Mouse (Mus musculus): ENCODE measurements around the gene Ptprj. TPM values are rescaled to one million over a fixed set of nuclear protein-coding genes. Genes with fewer than 3 reads are reported as not detected.

The Ptprj gene
- polyA plus RNA-seq, 1 experiment from 2014 or later = 3.0 TPM

GRCm38 (mm10) chr2:90504731-90505171 is 75.7 kb downstream of the Ptprj start:
- no peaks in the 10 kb centered on the region for H3K36me3 ChIP-seq (replicated peaks; ENCODE audit: control insufficient read depth, insufficient read depth, low read depth, low read length)
- DNase-seq (ENCODE audit: low spot score) = no peak
- ATAC-seq (replicated peaks; ENCODE audit: insufficient number of reproducible peaks, low FRiP score, low TSS enrichment, low read depth) = no peak
- H3K4me1 ChIP-seq (ENCODE audit: control insufficient read depth, insufficient read depth, low read length) = peaks cover 3% of the 10 kb centered on the region; the same call in 1 of the 2 replicates
- no peak overlapping the region for H3K4me2 ChIP-seq (ENCODE audit: low read depth, low read length)
- H3K9me3 ChIP-seq (replicated peaks; ENCODE audit: control insufficient read depth, low read length) = no peaks in the 10 kb centered on the region
- no peak overlapping the region for H3K9ac ChIP-seq (replicated peaks; ENCODE audit: low read length)
- no peaks in the 10 kb centered on the region for H3K27me3 ChIP-seq (ENCODE audit: control insufficient read depth, insufficient read depth, low read length)
- 80% methylated on average over 6 of the region's 6 CpGs for WGBS
- H3K27ac ChIP-seq (replicated peaks; ENCODE audit: low read depth, low read length) = no peak overlapping the region
- no peak overlapping the region for H3K4me3 ChIP-seq (ENCODE audit: low read depth, low read length)

GRCm38 (mm10) chr2:90503182-90503833 is 77.1 kb downstream of the Ptprj start:
- no peak overlapping the region for H3K27ac ChIP-seq (replicated peaks; ENCODE audit: low read depth, low read length)
- ATAC-seq (replicated peaks; ENCODE audit: insufficient number of reproducible peaks, low FRiP score, low TSS enrichment, low read depth) = no peak
- no peaks in the 10 kb centered on the region for H3K9me3 ChIP-seq (replicated peaks; ENCODE audit: control insufficient read depth, low read length)
- no peak overlapping the region for H3K9ac ChIP-seq (replicated peaks; ENCODE audit: low read length)
- H3K4me1 ChIP-seq (ENCODE audit: control insufficient read depth, insufficient read depth, low read length) = peaks cover 3% of the 10 kb centered on the region; the same call in 1 of the 2 replicates
- H3K4me3 ChIP-seq (ENCODE audit: low read depth, low read length) = no peak overlapping the region
- H3K4me2 ChIP-seq (ENCODE audit: low read depth, low read length) = no peak overlapping the region
- H3K36me3 ChIP-seq (replicated peaks; ENCODE audit: control insufficient read depth, insufficient read depth, low read depth, low read length) = no peaks in the 10 kb centered on the region
- DNase-seq (ENCODE audit: low spot score) = no peak
- WGBS = 90% methylated on average over 3 of the region's 3 CpGs
- no peaks in the 10 kb centered on the region for H3K27me3 ChIP-seq (ENCODE audit: control insufficient read depth, insufficient read depth, low read length)

GRCm38 (mm10) chr2:90502738-90503137 is 77.7 kb downstream of the Ptprj start:
- ATAC-seq (replicated peaks; ENCODE audit: insufficient number of reproducible peaks, low FRiP score, low TSS enrichment, low read depth) = no peak
- no peak overlapping the region for H3K27ac ChIP-seq (replicated peaks; ENCODE audit: low read depth, low read length)
- H3K27me3 ChIP-seq (ENCODE audit: control insufficient read depth, insufficient read depth, low read length) = no peaks in the 10 kb centered on the region
- no peak for DNase-seq (ENCODE audit: low spot score)
- H3K4me3 ChIP-seq (ENCODE audit: low read depth, low read length) = no peak overlapping the region
- H3K36me3 ChIP-seq (replicated peaks; ENCODE audit: control insufficient read depth, insufficient read depth, low read depth, low read length) = no peaks in the 10 kb centered on the region
- H3K9me3 ChIP-seq (replicated peaks; ENCODE audit: control insufficient read depth, low read length) = no peaks in the 10 kb centered on the region
- no peak overlapping the region for H3K4me2 ChIP-seq (ENCODE audit: low read depth, low read length)
- H3K9ac ChIP-seq (replicated peaks; ENCODE audit: low read length) = no peak overlapping the region
- H3K4me1 ChIP-seq (ENCODE audit: control insufficient read depth, insufficient read depth, low read length) = peaks cover 3% of the 10 kb centered on the region; the same call in 1 of the 2 replicates

- Histone ChIP-seq H3K36me3 (replicated peaks; ENCODE audit: control insufficient read depth, insufficient read depth, low read depth, low read length) (no peaks in the 10 kb centered on the region), H3K27ac (replicated peaks; ENCODE audit: low read depth, low read length) (no peak overlapping the region), H3K4me3 (ENCODE audit: low read depth, low read length) (no peak overlapping the region), H3K9ac (replicated peaks; ENCODE audit: low read length) (no peak overlapping the region), H3K4me2 (ENCODE audit: low read depth, low read length) (no peak overlapping the region), H3K27me3 (ENCODE audit: control insufficient read depth, insufficient read depth, low read length) (no peaks in the 10 kb centered on the region), H3K9me3 (replicated peaks; ENCODE audit: control insufficient read depth, low read length) (no peaks in the 10 kb centered on the region), H3K4me1 (ENCODE audit: control insufficient read depth, insufficient read depth, low read length) (peaks cover 3% of the 10 kb centered on the region; the same call in 1 of the 2 replicates)
- WGBS = 42% methylated on average over 3 of the region's 3 CpGs
- no peak for DNase-seq (ENCODE audit: low spot score)
- no peak for ATAC-seq (replicated peaks; ENCODE audit: insufficient number of reproducible peaks, low FRiP score, low TSS enrichment, low read depth)
These were observed 78.7 kb downstream of the Ptprj start for GRCm38 (mm10) chr2:90501708-90502107.

- H3K27ac ChIP-seq (replicated peaks; ENCODE audit: low read depth, low read length) = no peak overlapping the region
- no peak overlapping the region for H3K9ac ChIP-seq (replicated peaks; ENCODE audit: low read length)
- ATAC-seq (replicated peaks; ENCODE audit: insufficient number of reproducible peaks, low FRiP score, low TSS enrichment, low read depth) (no peak), DNase-seq (ENCODE audit: low spot score) (no peak)
- H3K36me3 ChIP-seq (replicated peaks; ENCODE audit: control insufficient read depth, insufficient read depth, low read depth, low read length) = no peaks in the 10 kb centered on the region
- H3K4me3 ChIP-seq (ENCODE audit: low read depth, low read length) = no peak overlapping the region
- H3K4me1 ChIP-seq (ENCODE audit: control insufficient read depth, insufficient read depth, low read length) = peaks cover under 1% of the 10 kb centered on the region; the same call in 1 of the 2 replicates
- no peaks in the 10 kb centered on the region for H3K9me3 ChIP-seq (replicated peaks; ENCODE audit: control insufficient read depth, low read length)
- H3K4me2 ChIP-seq (ENCODE audit: low read depth, low read length) = no peak overlapping the region
- H3K27me3 ChIP-seq (ENCODE audit: control insufficient read depth, insufficient read depth, low read length) = no peaks in the 10 kb centered on the region
These were observed 79.6 kb downstream of the Ptprj start for GRCm38 (mm10) chr2:90500892-90501291.

GRCm38 (mm10) chr2:90499002-90499401 is 81.4 kb downstream of the Ptprj start:
- ATAC-seq (replicated peaks; ENCODE audit: insufficient number of reproducible peaks, low FRiP score, low TSS enrichment, low read depth) (no peak), DNase-seq (ENCODE audit: low spot score) (no peak)
- WGBS = 90% methylated on average over 1 of the region's 1 CpGs

GRCm38 (mm10) chr2:90497551-90497950 is 82.9 kb downstream of the Ptprj start:
- DNase-seq (ENCODE audit: low spot score) (no peak), ATAC-seq (replicated peaks; ENCODE audit: insufficient number of reproducible peaks, low FRiP score, low TSS enrichment, low read depth) (no peak)
- Histone ChIP-seq H3K36me3 (replicated peaks; ENCODE audit: control insufficient read depth, insufficient read depth, low read depth, low read length) (no peaks in the 10 kb centered on the region), H3K9me3 (replicated peaks; ENCODE audit: control insufficient read depth, low read length) (no peaks in the 10 kb centered on the region), H3K4me1 (ENCODE audit: control insufficient read depth, insufficient read depth, low read length) (no peaks in the 10 kb centered on the region), H3K27ac (replicated peaks; ENCODE audit: low read depth, low read length) (no peak overlapping the region), H3K27me3 (ENCODE audit: control insufficient read depth, insufficient read depth, low read length) (no peaks in the 10 kb centered on the region), H3K4me2 (ENCODE audit: low read depth, low read length) (no peak overlapping the region), H3K4me3 (ENCODE audit: low read depth, low read length) (no peak overlapping the region), H3K9ac (replicated peaks; ENCODE audit: low read length) (no peak overlapping the region)
- 88% methylated on average over 3 of the region's 3 CpGs for WGBS

More at GRCm38 (mm10) chr2:90499002-90499401, 81.4 kb downstream of the Ptprj start:
- Histone ChIP-seq H3K4me3 (ENCODE audit: low read depth, low read length) (no peak overlapping the region), H3K9ac (replicated peaks; ENCODE audit: low read length) (no peak overlapping the region), H3K9me3 (replicated peaks; ENCODE audit: control insufficient read depth, low read length) (no peaks in the 10 kb centered on the region), H3K4me1 (ENCODE audit: control insufficient read depth, insufficient read depth, low read length) (no peaks in the 10 kb centered on the region), H3K4me2 (ENCODE audit: low read depth, low read length) (no peak overlapping the region), H3K36me3 (replicated peaks; ENCODE audit: control insufficient read depth, insufficient read depth, low read depth, low read length) (no peaks in the 10 kb centered on the region), H3K27ac (replicated peaks; ENCODE audit: low read depth, low read length) (no peak overlapping the region), H3K27me3 (ENCODE audit: control insufficient read depth, insufficient read depth, low read length) (no peaks in the 10 kb centered on the region)

- H3K4me2 ChIP-seq (ENCODE audit: low read depth, low read length) = no peak overlapping the region
- no peak overlapping the region for H3K4me3 ChIP-seq (ENCODE audit: low read depth, low read length)
- H3K27ac ChIP-seq (replicated peaks; ENCODE audit: low read depth, low read length) = no peak overlapping the region
- no peaks in the 10 kb centered on the region for H3K4me1 ChIP-seq (ENCODE audit: control insufficient read depth, insufficient read depth, low read length)
- H3K36me3 ChIP-seq (replicated peaks; ENCODE audit: control insufficient read depth, insufficient read depth, low read depth, low read length) = no peaks in the 10 kb centered on the region
- H3K27me3 ChIP-seq (ENCODE audit: control insufficient read depth, insufficient read depth, low read length) = no peaks in the 10 kb centered on the region
- 78% methylated on average over 5 of the region's 5 CpGs for WGBS
- ATAC-seq (replicated peaks; ENCODE audit: insufficient number of reproducible peaks, low FRiP score, low TSS enrichment, low read depth) = no peak
- no peak for DNase-seq (ENCODE audit: low spot score)
- H3K9ac ChIP-seq (replicated peaks; ENCODE audit: low read length) = no peak overlapping the region
- no peaks in the 10 kb centered on the region for H3K9me3 ChIP-seq (replicated peaks; ENCODE audit: control insufficient read depth, low read length)
These were observed 83.8 kb downstream of the Ptprj start for GRCm38 (mm10) chr2:90496680-90497074.

Data from embryonic facial prominence, embryonic 11.5 days (tissue).